Mouse (Mus musculus): Measurements from ENCODE around the gene Gmeb2.

Gene Gmeb2

GRCm38 (mm10) chr2:181220361-181220760, 67.5 kb downstream of the Gmeb2 start:
- DNase-seq: no peak

DNA sequence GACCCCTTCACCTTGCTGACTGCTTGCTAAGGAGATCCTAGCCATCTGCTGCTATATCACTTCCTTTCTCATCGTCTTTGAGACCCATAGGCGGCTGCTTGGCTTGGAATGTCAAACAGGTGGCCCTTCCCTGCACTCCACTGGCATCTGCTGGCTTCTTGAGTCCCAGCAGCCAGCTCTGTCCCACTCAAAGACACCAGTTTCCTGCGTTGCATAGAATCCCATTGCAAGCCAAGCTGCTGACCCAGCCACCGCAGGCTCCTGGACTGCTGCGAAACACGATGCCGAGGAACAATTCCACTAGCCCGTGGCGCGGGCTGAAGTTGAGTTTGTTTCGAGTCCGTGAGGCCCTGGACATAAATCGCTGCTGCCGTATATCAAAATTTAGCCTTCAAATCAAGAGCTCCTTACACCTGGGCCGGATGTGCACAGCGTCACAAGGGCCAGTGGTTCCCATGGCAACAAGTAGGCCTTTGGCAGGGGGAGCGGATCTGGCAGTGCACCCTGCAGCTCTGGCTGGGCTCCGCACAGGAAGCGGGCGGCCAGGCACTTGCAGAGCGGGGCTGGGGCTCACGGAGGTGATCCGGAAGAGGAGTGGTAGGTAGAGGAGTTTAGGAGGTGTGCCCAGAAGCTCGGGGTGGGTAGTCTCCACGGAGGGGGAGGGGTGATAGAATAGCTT, 68.2 kb downstream of the Gmeb2 start, which contains the start of gene Fndc11:
Gene Fndc11, plus strand, starts transcription at position 476 of the 679 bp plus-strand sequence.
- DNase-seq: peak; percentile 89 to 96

GRCm38 (mm10) chr2:181218881-181219485, 68.9 kb downstream of the Gmeb2 start:
- no peak for DNase-seq

DNA sequence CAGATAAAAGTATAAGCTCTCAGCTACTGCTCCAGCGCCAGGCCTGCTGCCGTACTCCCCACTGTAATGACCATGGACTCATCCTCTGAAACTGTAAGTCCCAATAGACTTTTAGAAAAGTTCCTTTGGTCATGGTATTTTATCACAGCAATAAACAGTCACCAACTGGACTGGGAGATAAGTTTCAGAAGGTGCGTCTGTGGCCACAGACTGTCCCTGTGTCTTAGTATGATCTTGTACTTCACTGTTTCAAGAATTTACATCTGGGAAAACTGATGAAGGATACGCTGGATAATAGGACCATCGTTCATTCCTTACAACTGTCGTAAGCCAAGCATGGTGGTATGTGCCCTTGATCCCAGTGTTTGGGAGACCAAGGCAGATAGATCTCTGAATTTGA, 71.8 kb downstream of the Gmeb2 start:
- no peak for DNase-seq

- peak in 1 of 2 experiments; percentile 33 for DNase-seq
Observed at GRCm38 (mm10) chr2:181213021-181213445, 74.8 kb downstream of the Gmeb2 start, which contains the start of gene Srms. TSS of gene Srms (minus strand) at chr2:181213185.

DNA sequence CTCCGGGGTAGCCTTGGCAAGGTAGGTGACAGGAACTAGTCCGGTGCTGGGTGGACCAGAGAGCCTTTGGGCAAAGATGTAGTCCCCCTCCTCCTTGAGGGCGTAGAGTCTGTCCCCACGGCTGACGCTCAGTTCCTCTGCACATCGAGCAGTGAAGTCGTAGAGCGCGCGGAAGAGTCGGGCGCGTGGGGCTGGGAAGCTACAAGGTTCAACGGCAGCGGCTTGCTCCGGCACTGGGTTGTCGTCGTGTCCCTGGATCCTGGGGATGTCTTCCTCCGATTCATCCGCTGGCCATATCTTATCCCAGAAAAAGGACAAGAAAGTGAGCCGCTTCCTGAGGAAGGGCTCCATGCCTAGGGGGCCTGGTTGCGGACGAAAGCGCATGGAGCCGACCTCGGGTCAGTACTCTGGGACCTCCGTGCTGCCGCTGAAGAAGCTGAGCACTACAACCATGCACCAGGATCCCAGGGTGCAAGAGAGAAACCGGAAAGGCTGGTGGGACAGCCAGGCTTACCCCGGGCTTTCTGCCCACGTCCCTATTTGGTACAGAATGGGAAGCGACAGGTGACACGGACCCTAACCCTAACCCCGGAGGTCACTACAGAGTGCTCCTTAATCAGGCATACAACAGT, 75.3 kb downstream of the Gmeb2 start:
- DNase-seq: no peak

DNA sequence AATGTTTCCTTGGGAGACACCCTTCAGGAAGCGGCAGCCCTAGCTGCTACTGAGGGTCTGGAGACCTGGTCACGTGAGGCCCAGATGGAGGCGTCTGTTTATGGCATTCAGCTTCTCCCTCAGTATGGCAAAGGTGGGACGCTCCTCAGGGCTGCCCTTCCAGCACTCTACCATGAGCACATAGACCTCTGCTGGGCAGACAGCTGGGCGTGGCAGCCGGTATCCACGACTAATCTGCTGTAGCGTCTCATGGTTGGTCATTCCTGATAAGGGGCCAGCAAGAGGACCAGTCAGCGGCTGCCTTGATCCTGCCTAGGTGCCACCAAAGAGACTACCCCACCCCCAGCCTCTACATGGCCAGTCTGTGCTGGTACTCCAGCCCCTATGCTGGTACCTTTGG, 81.7 kb downstream of the Gmeb2 start:
- DNase-seq: no peak

- DNase-seq: no peak
Observed at GRCm38 (mm10) chr2:181205678-181206077, 82.2 kb downstream of the Gmeb2 start.

DNA sequence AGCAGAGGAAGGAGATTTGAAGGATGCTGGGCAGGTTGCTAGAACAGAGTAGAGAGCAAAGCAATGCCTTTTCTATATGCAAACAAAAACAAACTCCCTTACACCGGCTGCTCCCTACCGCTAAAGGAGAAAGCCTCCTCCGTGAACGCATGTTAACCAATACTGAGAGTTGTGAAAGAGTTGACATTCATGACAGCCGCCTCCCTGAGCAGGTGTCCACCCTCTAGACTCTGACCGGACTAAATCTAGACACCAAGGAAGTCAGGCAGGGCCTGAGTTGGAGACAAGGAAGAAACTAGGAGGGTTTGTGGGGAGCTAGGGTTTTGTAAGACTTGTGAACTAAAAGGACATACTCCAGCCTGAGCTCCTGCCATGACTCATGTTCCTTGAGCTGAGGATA, 84.9 kb downstream of the Gmeb2 start:
- DNase-seq: no peak

- DNase-seq: no peak
Observed at GRCm38 (mm10) chr2:181202422-181202821, 85.4 kb downstream of the Gmeb2 start, which contains the start of gene Ptk6. TSS of gene Ptk6 (minus strand) at chr2:181202789.

DNA sequence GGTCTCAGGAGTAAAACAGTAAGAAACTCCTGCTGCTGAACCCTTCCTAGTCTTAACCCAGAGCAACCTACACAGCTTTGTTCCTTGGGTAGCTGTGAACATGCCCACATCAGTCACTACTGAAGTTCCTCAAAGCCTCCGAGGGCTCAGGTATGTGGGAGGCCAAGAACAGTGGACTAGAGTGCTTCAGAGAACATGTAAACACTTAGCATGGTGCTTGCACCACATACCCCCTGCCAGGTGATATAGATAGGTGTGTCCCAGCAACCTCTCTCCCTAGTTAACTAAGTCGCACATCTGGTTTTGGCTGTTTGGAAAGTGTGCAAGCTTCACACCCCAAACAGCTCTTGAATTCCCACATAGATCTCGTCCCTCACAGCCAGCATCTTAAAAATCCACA, 86.2 kb downstream of the Gmeb2 start:
- no peak for DNase-seq

Data from thymus, adult 18-20 months (tissue).